Mouse (Mus musculus) neural tube, embryonic 15.5 days (tissue): ENCODE data around the gene Urm1. TPM values are rescaled to one million over a fixed set of nuclear protein-coding genes. Genes with fewer than 3 reads are reported as not detected.

Experiments
- ATAC-seq: fragments of 200-750 bp; cut with Nextera tagmentation; 2 replicates; pipeline ENCODE4 v1.8.0; 2017; ENCODE audit warnings: mild to moderate bottlenecking, moderate TSS enrichment, moderate library complexity; ENCODE audit not compliant: low FRiP score
- H3K27ac ChIP-seq: fragments of 300-500 bp; sonication (generic); replicated peaks from 2 replicates; pipeline ENCODE4 v1.5.1; 2015; ENCODE audit warnings: mild to moderate bottlenecking, inconsistent platforms
- H3K27me3 ChIP-seq: fragments of 300-500 bp; sonication (generic); replicated peaks from 2 replicates; pipeline ENCODE4 v1.6.1; 2015; ENCODE audit warnings: inconsistent platforms
- H3K36me3 ChIP-seq: fragments of 300-500 bp; sonication (generic); 2 replicates; pipeline ENCODE4 v1.6.1; 2015; ENCODE audit warnings: inconsistent platforms
- H3K4me1 ChIP-seq: fragments of 300-500 bp; sonication (generic); 2 replicates; pipeline ENCODE4 v1.6.1; 2015; ENCODE audit warnings: inconsistent platforms
- H3K4me2 ChIP-seq: fragments of 300-500 bp; sonication (generic); 2 replicates; pipeline ENCODE4 v1.6.1; 2015; ENCODE audit warnings: inconsistent platforms, mild to moderate bottlenecking, moderate library complexity
- H3K4me3 ChIP-seq: fragments of 300-500 bp; sonication (generic); replicated peaks from 2 replicates; pipeline ENCODE4 v1.5.1; 2015; ENCODE audit warnings: mild to moderate bottlenecking, inconsistent platforms
- H3K9ac ChIP-seq: fragments of 300-500 bp; sonication (generic); replicated peaks from 2 replicates; pipeline ENCODE4 v1.6.1; 2015; ENCODE audit warnings: mild to moderate bottlenecking, inconsistent platforms
- H3K9me3 ChIP-seq: fragments of 300-500 bp; sonication (generic); replicated peaks from 2 replicates; pipeline ENCODE4 v1.6.1; 2016; ENCODE audit warnings: inconsistent platforms
- WGBS: fragments of 180-500 bp; shearing (Covaris S2); methylation state at CpG from one replicate; pipeline ENCODE4 v1.1.7; 2015; ENCODE audit warnings: mixed read lengths; 5-methylcytosine and 5-hydroxymethylcytosine counted together
- polyA plus RNA-seq: library from polyadenylated mRNA; unstranded; fragments of >200 nt; fragmentation: Nextera tagmentation; extraction: Ambion mirVana; gene quantifications from 2 replicates; pipeline ENCODE4 v1.2.1, GENCODE M21; 2015

Gene Urm1
- polyA plus RNA-seq, 1 experiment from 2014 or later: 28.3 TPM

GRCm38 (mm10) chr2:29839460-29839859 is 19.6 kb downstream of the Urm1 start:
- Histone ChIP-seq H3K9ac (no peak overlapping the region), H3K36me3 (peaks cover 28% of the 10 kb centered on the region), H3K27me3 (no peaks in the 10 kb centered on the region), H3K4me2 (no peak overlapping the region), H3K9me3 (no peaks in the 10 kb centered on the region), H3K4me1 (peaks cover 38% of the 10 kb centered on the region), H3K4me3 (no peak overlapping the region), H3K27ac (0 out of 2 replicates have a peak overlapping the region, but pooled peaks have one; percentile 20)
- no peak for ATAC-seq
- WGBS: 7% methylated on average over 4 of the region's 4 CpGs

GRCm38 (mm10) chr2:29843231-29844105 is 23.6 kb downstream of the Urm1 start:
- peaks cover 19% of the 10 kb centered on the region for H3K36me3 ChIP-seq
- no peaks in the 10 kb centered on the region for H3K27me3 ChIP-seq
- H3K4me1 ChIP-seq: peaks cover 60% of the 10 kb centered on the region
- H3K9ac ChIP-seq: no peak overlapping the region
- H3K4me3 ChIP-seq: no peak overlapping the region
- ATAC-seq: no peak
- H3K4me2 ChIP-seq: no peak overlapping the region
- H3K27ac ChIP-seq: no peak overlapping the region
- no peaks in the 10 kb centered on the region for H3K9me3 ChIP-seq
- WGBS: 15% methylated on average over 9 of the region's 9 CpGs

DNA sequence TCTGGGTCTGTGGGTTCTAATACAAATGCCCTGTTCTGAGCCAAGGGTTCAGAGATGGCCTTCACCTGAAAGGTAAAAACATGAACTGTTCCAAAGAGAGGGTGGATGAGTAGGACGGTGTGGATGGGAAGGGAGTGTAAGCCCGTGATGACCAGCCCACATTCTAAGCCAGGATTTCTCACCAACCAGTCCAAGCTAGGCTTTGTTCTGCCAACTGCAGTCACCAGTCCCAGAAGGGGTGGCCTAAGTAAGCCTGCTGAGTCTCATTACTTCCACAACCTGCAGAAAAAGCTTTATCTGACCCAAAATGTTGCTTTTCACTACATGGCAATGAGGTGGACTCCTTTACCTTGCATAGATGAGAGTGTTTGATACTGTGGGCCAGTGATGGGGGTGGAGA is 24.2 kb downstream of the Urm1 start:
- Histone ChIP-seq H3K4me1 (peaks cover 61% of the 10 kb centered on the region), H3K9ac (no peak overlapping the region), H3K9me3 (no peaks in the 10 kb centered on the region), H3K27ac (peak overlapping the region; percentile 45; the same call in 1 of the 2 replicates), H3K4me3 (no peak overlapping the region), H3K27me3 (no peaks in the 10 kb centered on the region), H3K4me2 (peak overlapping the region; percentile 66), H3K36me3 (peaks cover 19% of the 10 kb centered on the region)
- no peak for ATAC-seq
- 13% methylated on average over 2 of the region's 2 CpGs for WGBS

GRCm38 (mm10) chr2:29844661-29845060 is 24.8 kb downstream of the Urm1 start:
- Histone ChIP-seq H3K27me3 (no peaks in the 10 kb centered on the region), H3K4me1 (peaks cover 60% of the 10 kb centered on the region), H3K4me2 (peak overlapping the region; percentile 66), H3K36me3 (peaks cover 19% of the 10 kb centered on the region), H3K9me3 (no peaks in the 10 kb centered on the region), H3K27ac (peak overlapping the region; percentile 84), H3K4me3 (peak overlapping the region; percentile 51), H3K9ac (peak overlapping the region; percentile 69)
- 8% methylated on average over 3 of the region's 3 CpGs for WGBS
- no peak for ATAC-seq

GRCm38 (mm10) chr2:29845636-29846035 is 25.8 kb downstream of the Urm1 start:
- no peaks in the 10 kb centered on the region for H3K27me3 ChIP-seq
- WGBS: 3% methylated on average over 25 of the region's 25 CpGs
- peaks cover 19% of the 10 kb centered on the region for H3K36me3 ChIP-seq
- peak; percentile 12; the same call in 1 of the 2 replicates for ATAC-seq
- H3K9ac ChIP-seq: peak overlapping the region; percentile 69
- H3K27ac ChIP-seq: peak overlapping the region; percentile 84
- H3K9me3 ChIP-seq: no peaks in the 10 kb centered on the region
- H3K4me3 ChIP-seq: peak overlapping the region; percentile 51
- peaks cover 59% of the 10 kb centered on the region for H3K4me1 ChIP-seq
- peak overlapping the region; percentile 66 for H3K4me2 ChIP-seq

GRCm38 (mm10) chr2:29846061-29846853 is 26.4 kb downstream of the Urm1 start:
- peak overlapping the region; percentile 66 for H3K4me2 ChIP-seq
- H3K9me3 ChIP-seq: no peaks in the 10 kb centered on the region
- no peaks in the 10 kb centered on the region for H3K27me3 ChIP-seq
- WGBS: under 1% methylated on average over 46 of the region's 47 CpGs
- peak overlapping the region; percentile 84 for H3K27ac ChIP-seq
- peak; percentile 43 for ATAC-seq
- peaks cover 56% of the 10 kb centered on the region for H3K4me1 ChIP-seq
- peaks cover 19% of the 10 kb centered on the region for H3K36me3 ChIP-seq
- peak overlapping the region; percentile 51 for H3K4me3 ChIP-seq
- peak overlapping the region; percentile 69 for H3K9ac ChIP-seq

DNA sequence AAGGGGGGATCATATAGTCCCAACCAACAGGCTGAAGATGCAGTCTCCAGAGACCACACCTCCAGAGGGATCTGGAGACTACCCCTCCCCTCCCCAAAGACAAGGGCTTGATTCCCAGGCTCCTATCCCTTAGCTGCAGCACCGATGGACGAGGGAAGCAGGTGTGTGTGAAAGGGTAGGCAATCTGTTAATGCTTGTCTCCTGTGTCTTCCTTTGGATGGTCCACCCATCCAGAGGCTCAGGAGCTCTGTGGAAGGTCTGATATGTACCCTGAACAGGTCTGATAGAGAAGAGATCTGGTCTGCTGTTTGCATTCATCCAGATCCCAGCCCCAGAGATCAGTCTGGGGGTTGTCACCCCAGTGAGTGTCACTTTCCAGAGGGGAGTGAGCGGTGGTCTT is 27.0 kb downstream of the Urm1 start:
- Histone ChIP-seq H3K9ac (peak overlapping the region; percentile 69), H3K36me3 (peaks cover 13% of the 10 kb centered on the region), H3K27ac (peak overlapping the region; percentile 84), H3K4me2 (peak overlapping the region; percentile 66), H3K27me3 (no peaks in the 10 kb centered on the region), H3K4me1 (peaks cover 56% of the 10 kb centered on the region), H3K4me3 (peak overlapping the region; percentile 51), H3K9me3 (no peaks in the 10 kb centered on the region)
- no peak for ATAC-seq
- 17% methylated on average over 3 of the region's 3 CpGs for WGBS

GRCm38 (mm10) chr2:29849041-29849440 is 29.2 kb downstream of the Urm1 start:
- Histone ChIP-seq H3K4me1 (peaks cover 56% of the 10 kb centered on the region), H3K27ac (no peak overlapping the region), H3K4me2 (no peak overlapping the region), H3K9ac (no peak overlapping the region), H3K9me3 (no peaks in the 10 kb centered on the region), H3K27me3 (no peaks in the 10 kb centered on the region), H3K4me3 (no peak overlapping the region), H3K36me3 (no peaks in the 10 kb centered on the region)
- WGBS: 27% methylated on average over 8 of the region's 8 CpGs
- no peak for ATAC-seq

DNA sequence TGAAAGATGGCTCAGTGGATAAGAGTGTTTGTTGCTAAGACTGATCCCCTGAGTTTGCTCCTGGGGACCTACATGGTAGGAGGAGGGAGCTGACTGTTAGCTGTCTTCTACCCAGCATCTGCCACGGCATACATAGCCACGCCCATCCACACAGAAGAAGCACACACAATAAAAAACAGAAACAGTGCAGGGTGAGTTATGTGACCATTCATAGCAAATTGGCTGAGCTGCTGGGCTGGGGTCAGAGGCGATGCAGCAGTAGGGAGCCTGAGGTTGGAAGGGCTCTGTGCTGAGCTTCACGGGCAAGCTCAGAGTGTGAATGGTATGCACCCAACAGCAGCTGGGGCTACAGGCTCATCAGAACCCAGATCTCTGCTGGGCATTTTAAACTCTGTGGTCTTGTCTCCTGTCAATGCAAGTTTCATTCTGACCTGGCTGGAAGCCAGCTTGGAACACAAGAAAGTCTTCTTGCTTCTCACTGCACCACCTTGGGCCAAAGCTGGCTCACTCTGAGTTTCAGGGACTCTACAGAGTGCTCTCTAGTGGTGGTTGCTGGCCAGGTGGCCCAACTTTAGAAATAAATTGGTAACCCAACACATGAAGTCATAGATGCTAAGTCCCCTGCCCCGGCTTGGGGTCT is 30.1 kb downstream of the Urm1 start:
- H3K36me3 ChIP-seq: no peaks in the 10 kb centered on the region
- WGBS: 23% methylated on average over 5 of the region's 5 CpGs
- H3K4me3 ChIP-seq: no peak overlapping the region
- H3K4me2 ChIP-seq: no peak overlapping the region
- H3K27me3 ChIP-seq: no peaks in the 10 kb centered on the region
- peaks cover 47% of the 10 kb centered on the region for H3K4me1 ChIP-seq
- no peak for ATAC-seq
- H3K27ac ChIP-seq: no peak overlapping the region
- no peak overlapping the region for H3K9ac ChIP-seq
- H3K9me3 ChIP-seq: no peaks in the 10 kb centered on the region

- Histone ChIP-seq H3K4me1 (peaks cover 45% of the 10 kb centered on the region), H3K4me3 (no peak overlapping the region), H3K27me3 (no peaks in the 10 kb centered on the region), H3K27ac (0 out of 2 replicates have a peak overlapping the region, but pooled peaks have one; percentile 37), H3K9me3 (no peaks in the 10 kb centered on the region), H3K36me3 (no peaks in the 10 kb centered on the region), H3K4me2 (no peak overlapping the region), H3K9ac (no peak overlapping the region)
- 3% methylated on average over 4 of the region's 4 CpGs for WGBS
- no peak for ATAC-seq
Measured at GRCm38 (mm10) chr2:29852957-29853485, 33.1 kb downstream of the Urm1 start.

DNA sequence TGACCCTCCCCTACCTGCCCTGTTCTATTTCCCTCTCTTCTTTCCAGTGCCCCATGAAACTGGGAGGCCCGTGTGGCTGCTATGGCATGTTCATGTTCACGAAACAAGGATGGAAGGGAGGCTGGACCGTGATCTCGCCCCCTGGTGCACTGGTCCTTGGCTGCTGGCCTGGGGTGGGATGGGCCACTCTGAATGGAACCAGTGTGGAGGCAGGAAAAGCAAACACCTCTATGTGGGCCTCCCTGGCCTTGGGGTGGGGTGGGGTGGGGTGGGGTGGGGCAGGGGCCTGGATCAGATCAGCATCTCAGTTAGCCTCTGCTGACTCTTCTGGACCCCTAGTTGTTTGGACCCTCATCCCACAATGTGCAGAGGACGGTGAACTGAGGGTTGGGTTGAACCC is 33.9 kb downstream of the Urm1 start:
- Histone ChIP-seq H3K36me3 (no peaks in the 10 kb centered on the region), H3K9ac (no peak overlapping the region), H3K4me3 (no peak overlapping the region), H3K9me3 (no peaks in the 10 kb centered on the region), H3K27ac (no peak overlapping the region), H3K4me1 (peaks cover 45% of the 10 kb centered on the region), H3K4me2 (no peak overlapping the region), H3K27me3 (no peaks in the 10 kb centered on the region)
- ATAC-seq: no peak
- WGBS: 34% methylated on average over 5 of the region's 5 CpGs
